Mouse (Mus musculus) G1E-ER4 (cell line): ENCODE measurements around the gene Gm49711. TPM values are rescaled to one million over a fixed set of nuclear protein-coding genes. Genes with fewer than 3 reads are reported as not detected.

Experiments used
- GATA1 ChIP-seq: IDR thresholded peaks from one replicate; pipeline ENCODE4 v1.8.0; 2012; ENCODE audit warnings: low read length, inconsistent platforms
- polyA plus RNA-seq: library from polyadenylated mRNA; stranded (reverse); fragments of >175 nt; gene quantifications from 2 replicates; pipeline ENCODE4 v1.2.3, GENCODE M21; 2012

Gene Gm49711
- polyA plus RNA-seq, 1 experiment = 7.4 TPM

DNA sequence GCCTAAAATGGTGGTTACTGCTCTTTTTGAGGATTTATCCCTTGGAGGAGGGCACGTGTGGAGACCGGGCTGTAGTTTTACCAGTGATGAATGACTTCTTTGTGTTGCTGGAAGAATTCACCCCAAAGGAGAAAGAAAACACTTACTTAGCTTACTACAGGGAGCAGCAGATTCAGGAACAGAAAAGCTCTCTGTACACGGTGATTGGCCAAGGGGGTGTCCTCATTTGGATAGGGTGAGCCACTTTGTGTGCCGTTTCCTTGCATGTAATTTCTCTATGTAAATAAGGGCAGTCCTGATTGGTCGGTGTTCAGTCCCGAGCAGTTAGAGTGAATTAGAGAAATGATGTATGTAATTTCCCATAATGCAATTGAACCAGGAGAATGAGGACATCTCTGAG lies 137.0 kb downstream of the Gm49711 start:
- no peak for TF ChIP-seq GATA1

DNA sequence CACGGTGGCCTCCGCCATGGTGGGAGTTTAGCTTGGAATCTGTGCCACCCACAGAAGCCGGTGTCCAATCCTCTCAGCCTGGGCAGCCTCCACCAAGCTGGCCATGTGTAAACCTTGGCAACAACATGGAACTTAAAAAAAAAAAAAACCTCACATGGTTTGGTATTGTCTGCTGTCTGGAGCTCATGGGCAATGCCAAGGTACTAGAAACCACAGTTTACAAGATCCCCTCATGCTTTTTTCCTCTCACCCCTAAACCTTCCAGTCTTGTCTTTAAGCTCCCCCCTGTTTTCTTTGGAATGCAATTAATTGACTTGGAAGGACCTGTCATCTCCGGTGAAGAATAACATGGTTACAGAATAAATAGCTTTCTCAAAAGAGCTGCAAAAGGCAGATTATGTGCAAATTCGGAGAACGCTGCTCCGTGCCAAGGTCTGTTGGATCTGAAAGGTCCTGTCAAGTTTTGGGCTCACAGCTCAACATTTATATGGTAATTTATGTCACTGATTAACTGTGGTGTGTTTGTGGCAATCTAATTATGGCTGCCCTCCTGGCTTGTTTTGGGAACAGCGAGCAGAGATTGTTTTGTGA lies 138.7 kb downstream of the Gm49711 start:
- no peak for TF ChIP-seq GATA1

DNA sequence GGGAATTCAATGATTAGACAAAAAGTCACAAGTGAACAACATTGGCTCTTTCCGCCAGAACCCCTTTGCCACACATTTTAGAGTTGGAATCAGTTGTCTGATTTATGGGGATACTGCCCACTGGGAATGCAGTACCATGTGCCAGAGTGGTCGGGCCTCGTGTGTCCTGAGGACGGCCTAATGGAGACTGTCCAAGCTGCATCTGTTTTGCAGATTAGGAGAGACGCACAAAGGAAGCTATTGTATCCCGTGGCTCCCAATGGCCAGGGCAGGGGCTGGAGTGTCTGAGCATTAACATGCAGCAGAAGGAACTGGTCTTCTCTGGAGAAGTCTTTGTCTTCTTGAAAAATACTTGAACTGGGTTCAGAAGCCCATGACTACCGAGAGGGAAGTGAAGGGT lies 142.5 kb downstream of the Gm49711 start:
- TF ChIP-seq GATA1 = no peak

DNA sequence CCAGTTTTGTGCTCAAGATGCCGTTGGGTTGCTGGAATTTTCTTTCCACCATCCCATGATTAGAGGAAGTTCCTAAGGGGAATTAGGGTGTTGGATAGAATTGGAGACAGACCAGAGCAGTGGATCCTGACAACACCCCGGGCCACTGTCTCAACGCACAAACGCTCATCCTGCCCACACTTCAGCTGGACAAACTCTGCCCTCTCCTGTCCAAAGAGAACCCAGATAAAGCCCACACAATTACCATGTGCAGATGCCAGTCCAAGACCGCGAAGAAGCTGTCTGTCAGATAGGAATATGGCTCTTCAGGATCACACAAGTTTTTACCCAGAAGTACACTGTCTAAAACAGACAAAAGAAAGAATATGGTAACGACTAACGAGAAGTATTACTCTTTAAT lies 145.5 kb downstream of the Gm49711 start:
- TF ChIP-seq GATA1 = no peak

DNA sequence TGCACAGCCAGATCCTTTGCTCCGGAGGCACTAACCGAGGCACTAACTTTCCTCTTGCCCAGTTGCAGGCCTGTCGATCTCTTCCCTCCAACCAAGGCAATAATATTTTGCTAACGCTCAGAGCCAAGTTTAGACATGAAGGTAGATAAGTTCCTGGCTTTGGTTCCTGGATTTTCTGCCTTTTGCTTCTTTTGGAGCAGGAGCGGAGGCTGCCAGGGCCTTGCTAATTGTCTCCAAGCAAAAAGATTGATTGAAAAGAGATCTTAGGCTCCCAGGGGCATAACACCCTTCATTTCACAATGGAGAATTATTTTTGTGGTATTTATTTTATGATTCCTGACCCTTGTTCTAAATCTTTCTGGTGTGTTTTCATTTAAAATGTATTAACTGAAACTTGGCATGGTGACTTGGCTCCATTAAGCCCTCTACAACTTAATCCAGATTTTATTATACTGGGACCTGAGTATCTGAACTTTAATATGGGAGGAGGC lies 151.2 kb downstream of the Gm49711 start:
- TF ChIP-seq GATA1 = no peak

DNA sequence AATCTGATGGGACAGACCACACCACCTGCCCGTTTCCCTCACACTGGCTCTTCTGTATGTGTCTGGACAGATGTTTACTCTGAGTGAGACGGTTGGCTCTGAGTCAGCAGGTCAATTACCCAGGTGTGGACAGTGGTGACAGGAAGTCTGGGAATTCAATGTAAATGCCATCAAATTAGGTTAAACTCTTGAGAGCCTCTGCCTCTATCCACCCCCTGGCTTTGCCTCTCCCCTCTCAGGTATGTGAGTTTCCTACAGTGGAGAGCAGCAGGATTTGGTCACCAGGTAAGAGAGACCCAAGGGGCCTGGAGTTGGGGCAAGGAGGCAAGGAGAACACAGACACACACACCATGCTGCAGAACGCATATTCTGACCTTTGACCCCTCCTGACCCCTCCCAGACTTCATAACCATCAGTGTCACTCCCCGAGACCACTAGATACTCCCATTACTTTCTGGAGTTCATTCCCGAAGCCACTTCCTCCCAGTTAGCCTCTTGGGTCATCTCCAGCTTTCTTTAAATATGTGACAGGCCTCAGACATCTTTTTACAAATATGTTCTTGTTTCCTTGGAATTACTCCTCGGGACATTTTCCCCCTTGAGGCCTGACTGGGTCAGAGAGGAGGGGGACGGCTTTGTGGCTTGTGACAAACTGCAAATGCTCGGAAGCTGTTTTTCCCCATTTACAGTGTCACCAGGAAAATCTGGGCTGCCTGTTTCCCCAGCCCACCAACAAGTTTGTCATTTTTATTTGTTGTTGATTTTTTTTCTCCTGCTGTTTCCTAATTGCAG lies 157.7 kb downstream of the Gm49711 start:
- no peak for TF ChIP-seq GATA1

DNA sequence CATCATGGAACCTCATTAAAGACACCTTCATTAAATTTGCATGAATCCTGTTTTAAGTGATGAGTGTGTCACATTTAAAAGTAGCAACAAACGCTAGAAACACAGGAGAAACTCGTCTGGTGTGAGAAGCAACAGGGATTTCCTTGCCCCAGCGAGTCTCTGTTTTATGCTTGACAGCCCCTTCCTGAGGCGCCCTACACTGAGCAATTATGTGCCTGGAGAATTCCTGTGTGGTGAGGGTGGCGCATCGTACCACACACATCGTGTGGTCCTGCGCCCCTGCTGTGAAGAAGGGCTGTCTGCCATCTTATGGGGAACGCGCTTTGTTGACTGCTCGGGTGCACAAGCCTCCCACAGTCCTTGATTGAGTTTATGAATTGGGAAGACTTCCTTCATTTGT lies 162.6 kb downstream of the Gm49711 start:
- TF ChIP-seq GATA1 = no peak

DNA sequence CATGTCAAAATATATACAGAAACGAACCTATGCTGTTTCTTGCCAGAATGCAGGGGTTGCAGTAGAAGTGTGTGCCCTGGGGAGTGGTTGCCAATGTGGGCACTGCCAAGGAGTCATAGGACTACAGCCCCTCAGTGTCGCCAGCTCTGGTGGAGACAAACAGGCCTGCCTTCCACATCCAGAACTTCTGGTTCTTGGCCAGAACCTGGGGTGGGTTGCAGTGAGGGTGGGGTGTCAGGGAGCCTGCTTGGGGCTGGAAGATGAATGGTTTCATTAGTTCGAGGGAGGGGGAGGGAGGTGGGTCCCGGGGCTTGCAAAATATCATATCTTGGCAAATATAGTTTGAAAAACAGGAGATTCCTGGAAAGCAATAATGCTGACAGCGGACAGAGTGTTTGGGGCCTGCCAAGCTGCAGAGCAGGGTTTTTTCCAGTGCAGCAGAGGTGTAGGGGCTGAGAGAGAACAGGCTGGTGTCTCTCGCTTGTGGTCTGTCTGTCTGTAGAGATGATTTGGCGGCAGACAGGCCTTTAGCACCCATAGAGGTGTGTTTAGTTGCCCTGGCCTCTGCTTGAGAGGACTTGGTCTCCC lies 170.3 kb downstream of the Gm49711 start:
- TF ChIP-seq GATA1 = no peak

DNA sequence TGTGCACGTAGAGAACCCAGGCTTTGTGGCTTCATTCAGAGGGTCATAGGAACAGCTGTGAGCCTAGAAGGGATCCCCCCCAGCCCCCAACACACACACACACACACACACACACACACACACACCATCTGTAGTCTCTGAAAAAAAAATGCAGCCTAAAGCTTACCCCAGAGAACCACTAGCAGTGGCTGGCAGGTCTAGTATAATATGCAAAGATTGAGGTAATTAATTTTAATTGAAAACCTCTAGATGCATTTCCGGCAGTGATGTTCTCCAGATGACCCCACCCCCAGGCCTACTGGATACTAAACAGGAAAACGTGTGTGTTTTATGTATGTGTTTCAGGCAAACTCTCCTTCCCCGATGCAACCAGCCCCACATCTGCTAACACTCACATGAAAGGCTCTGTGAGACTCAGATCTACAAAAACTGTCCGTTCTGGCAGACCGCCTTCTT lies 172.4 kb downstream of the Gm49711 start:
- no peak for TF ChIP-seq GATA1

DNA sequence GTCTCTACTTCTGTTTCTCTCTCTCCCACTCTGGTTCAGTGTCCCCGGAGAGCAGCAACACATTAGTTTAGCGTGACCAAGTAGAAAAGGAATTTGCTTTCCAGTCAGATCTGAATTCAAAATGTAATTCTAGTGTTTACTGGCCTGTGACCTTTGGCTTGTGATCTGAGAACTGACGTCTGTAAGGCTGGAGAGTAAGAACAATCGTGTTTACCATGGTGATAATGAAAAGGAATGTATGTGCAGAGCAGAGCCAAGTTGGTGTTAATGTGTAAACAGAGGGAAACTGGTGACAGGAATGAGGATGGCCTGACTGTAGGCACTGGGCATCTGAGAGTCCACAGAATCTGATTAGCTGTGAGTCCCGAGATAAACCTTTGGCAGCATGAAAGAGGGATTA lies 176.4 kb downstream of the Gm49711 start:
- no peak for TF ChIP-seq GATA1

DNA sequence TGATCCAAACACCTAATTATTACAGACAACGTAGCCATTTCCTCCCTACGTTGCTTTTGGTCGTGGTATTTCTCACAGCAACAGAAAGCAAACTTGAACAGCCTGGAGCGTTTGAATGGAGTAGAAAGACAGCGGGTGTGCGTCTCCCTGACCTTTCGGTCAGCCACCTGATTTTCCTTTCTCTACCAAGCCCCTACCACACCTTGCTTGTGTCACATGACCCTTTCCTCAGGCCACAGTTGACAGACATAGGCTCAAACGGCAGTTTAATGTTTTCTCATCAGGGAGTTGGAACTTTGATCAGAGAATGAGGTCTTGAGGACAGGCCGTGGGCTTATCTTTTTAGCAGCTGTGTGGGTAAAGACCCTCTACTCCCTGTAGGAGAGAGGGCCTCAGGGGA lies 177.1 kb downstream of the Gm49711 start:
- TF ChIP-seq GATA1 = no peak

Other genes with a start within 250 kb of the Gm49711 start
- gene Mrps6, start within 50 bp of the Gm49711 start, polyA plus RNA-seq = 24.0 and 26.1 TPM in 2 replicates
- 0.02 and 0.03 TPM in 2 replicates for gene Slc5a3, start within 50 bp of the Gm49711 start, polyA plus RNA-seq
- gene Kcne2, start 234.1 kb downstream of the Gm49711 start, polyA plus RNA-seq = not detected in 2 replicates
- gene Smim11, start 243.0 kb downstream of the Gm49711 start, polyA plus RNA-seq = 3.7 and 4.7 TPM in 2 replicates